Mouse (Mus musculus) CH12.LX (cell line): ENCODE data around the gene Slc25a23. TPM values are rescaled to one million over a fixed set of nuclear protein-coding genes. Genes with fewer than 3 reads are reported as not detected.

Experiments
- DNase-seq: peaks from one replicate; pipeline ENCODE4 v3.0.0-alpha.2; 2013; ENCODE audit errors: extremely low read depth
- H3K27ac ChIP-seq: 2 replicates; pipeline ENCODE4 v1.5.1; 2012; ENCODE audit warnings: low read depth, mild to moderate bottlenecking, control low read depth, moderate library complexity; ENCODE audit not compliant: insufficient read depth
- H3K27me3 ChIP-seq: replicated peaks from 2 replicates; pipeline ENCODE3; 2012; ENCODE audit warnings: inconsistent platforms
- H3K36me3 ChIP-seq, 2 experiments: replicated peaks in 1 of 2; 2 replicates each; pipeline versions ENCODE3 to v1.6.1; 2012; ENCODE audit warnings: inconsistent platforms in 1 of 2, low read length in 1 of 2, mild to moderate bottlenecking in 1 of 2, mixed read lengths in 1 of 2, moderate library complexity in 1 of 2; ENCODE audit not compliant: control insufficient read depth in 1 of 2, insufficient read depth in 1 of 2
- H3K4me1 ChIP-seq, 2 experiments: 2 replicates each; pipeline ENCODE4 v1.6.1; 2012; ENCODE audit warnings: inconsistent platforms in 1 of 2, moderate library complexity in 1 of 2; ENCODE audit not compliant: insufficient read depth in 2 of 2, control insufficient read depth in 1 of 2
- H3K4me2 ChIP-seq: 2 replicates; pipeline ENCODE4 v1.6.1; 2012; ENCODE audit warnings: low read depth, mild to moderate bottlenecking, control low read depth; ENCODE audit not compliant: poor library complexity, insufficient read depth, severe bottlenecking
- H3K4me3 ChIP-seq, 3 experiments: fragments of 150-350 bp in 1 of 3; sonication (generic) in 1 of 3; replicated peaks in 1 of 3; 2 replicates each; pipeline versions ENCODE3 to v1.5.1; 2011 to 2012; ENCODE audit warnings: low read depth in 2 of 3, low read length in 2 of 3, mild to moderate bottlenecking in 2 of 3, moderate library complexity in 2 of 3, control low read depth in 1 of 3, improper control_type of control experiment in 1 of 3, inconsistent platforms in 1 of 3, mixed read lengths in 1 of 3; ENCODE audit not compliant: poor library complexity in 1 of 3
- H3K79me2 ChIP-seq: replicated peaks from 2 replicates; pipeline ENCODE4 v1.6.1; 2012; ENCODE audit warnings: mild to moderate bottlenecking, moderate library complexity; ENCODE audit not compliant: control insufficient read depth, poor library complexity, insufficient read depth, severe bottlenecking; ENCODE audit errors: extremely low read depth
- H3K9ac ChIP-seq: 2 replicates; pipeline ENCODE4 v1.6.1; 2012; ENCODE audit warnings: low read depth, mild to moderate bottlenecking, control low read depth, moderate library complexity; ENCODE audit not compliant: insufficient read depth
- H3K9me3 ChIP-seq: replicated peaks from 2 replicates; pipeline ENCODE3; 2012; ENCODE audit warnings: low read length, inconsistent platforms, mixed read lengths
- BHLHE40 ChIP-seq: IDR thresholded peaks from 2 replicates; pipeline ENCODE4 v1.6.1; 2011; ENCODE audit warnings: mild to moderate bottlenecking, low read depth, low read length, improper control_type of control experiment
- CHD1 ChIP-seq: IDR thresholded peaks from 2 replicates; pipeline ENCODE4 v1.6.1; 2012; ENCODE audit warnings: low read depth, low read length, improper control_type of control experiment, inconsistent platforms
- CHD2 ChIP-seq: IDR thresholded peaks from 2 replicates; pipeline ENCODE4 v1.6.1; 2011; ENCODE audit warnings: low read length, improper control_type of control experiment
- CTCF ChIP-seq, 2 experiments: IDR thresholded peaks in 1 of 2; conservative IDR thresholded peaks in 1 of 2; 2 replicates each; pipeline ENCODE4 v1.5.1; 2011 to 2012; ENCODE audit warnings: low read depth in 2 of 2, low read length in 2 of 2, improper control_type of control experiment in 1 of 2, inconsistent platforms in 1 of 2, mild to moderate bottlenecking in 1 of 2, moderate library complexity in 1 of 2
- E2F4 ChIP-seq: IDR thresholded peaks from 2 replicates; pipeline ENCODE4 v1.6.1; 2011; ENCODE audit warnings: low read depth, low read length, improper control_type of control experiment; ENCODE audit not compliant: insufficient replicate concordance
- ELF1 ChIP-seq: IDR thresholded peaks from 2 replicates; pipeline ENCODE4 v1.6.1; 2014; ENCODE audit warnings: low read depth, mild to moderate bottlenecking, inconsistent platforms, low read length, improper control_type of control experiment
- EP300 ChIP-seq: IDR thresholded peaks from 2 replicates; pipeline ENCODE4 v1.6.1; 2011; ENCODE audit warnings: low read length, improper control_type of control experiment
- ETS1 ChIP-seq: conservative IDR thresholded peaks from 2 replicates; pipeline ENCODE4 v1.6.1; 2012; ENCODE audit warnings: low read depth, mild to moderate bottlenecking, inconsistent platforms, low read length, improper control_type of control experiment, moderate library complexity
- GABPA ChIP-seq: IDR thresholded peaks from 2 replicates; pipeline ENCODE4 v1.6.1; 2012; ENCODE audit warnings: low read depth, low read length, improper control_type of control experiment, inconsistent platforms; ENCODE audit not compliant: insufficient replicate concordance
- HCFC1 ChIP-seq: IDR thresholded peaks from 2 replicates; pipeline ENCODE4 v1.6.1; 2012; ENCODE audit warnings: low read depth, mild to moderate bottlenecking, inconsistent platforms, low read length, improper control_type of control experiment
- IRF4 ChIP-seq: IDR thresholded peaks from 2 replicates; pipeline ENCODE4 v1.6.1; 2014; ENCODE audit warnings: low read depth, mild to moderate bottlenecking, inconsistent platforms, low read length, improper control_type of control experiment
- JUN ChIP-seq: IDR thresholded peaks from 2 replicates; pipeline ENCODE4 v1.6.1; 2011; ENCODE audit warnings: low read depth, mild to moderate bottlenecking, low read length, improper control_type of control experiment, moderate library complexity; ENCODE audit not compliant: insufficient read depth
- JUND ChIP-seq: conservative IDR thresholded peaks from 2 replicates; pipeline ENCODE4 v1.6.1; 2011; ENCODE audit warnings: low read depth, low read length, improper control_type of control experiment
- KAT2A ChIP-seq: IDR thresholded peaks from 2 replicates; pipeline ENCODE4 v1.6.1; 2012; ENCODE audit warnings: low read length, improper control_type of control experiment, inconsistent platforms; ENCODE audit not compliant: insufficient replicate concordance
- MAFK ChIP-seq: IDR thresholded peaks from 2 replicates; pipeline ENCODE4 v1.6.1; 2011; ENCODE audit warnings: low read length, improper control_type of control experiment; ENCODE audit not compliant: insufficient replicate concordance
- MAX ChIP-seq: IDR thresholded peaks from 2 replicates; pipeline ENCODE4 v1.6.1; 2011; ENCODE audit warnings: low read length, improper control_type of control experiment
- MAZ ChIP-seq: IDR thresholded peaks from 2 replicates; pipeline ENCODE4 v1.6.1; 2012; ENCODE audit warnings: low read depth, mild to moderate bottlenecking, inconsistent platforms, low read length, improper control_type of control experiment, moderate library complexity
- MEF2A ChIP-seq: IDR thresholded peaks from 2 replicates; pipeline ENCODE4 v1.6.1; 2014; ENCODE audit warnings: low read depth, mild to moderate bottlenecking, inconsistent platforms, low read length, improper control_type of control experiment, borderline replicate concordance
- MXI1 ChIP-seq: IDR thresholded peaks from 2 replicates; pipeline ENCODE4 v1.6.1; 2011; ENCODE audit warnings: mild to moderate bottlenecking, low read depth, low read length, improper control_type of control experiment
- MYC ChIP-seq: IDR thresholded peaks from 2 replicates; pipeline ENCODE4 v1.6.1; 2011; ENCODE audit warnings: low read depth, mild to moderate bottlenecking, improper control_type of control experiment, low read length
- NELFE ChIP-seq: IDR thresholded peaks from 2 replicates; pipeline ENCODE4 v1.6.1; 2011; ENCODE audit warnings: low read depth, low read length, improper control_type of control experiment
- NRF1 ChIP-seq: IDR thresholded peaks from 2 replicates; pipeline ENCODE4 v1.6.1; 2014; ENCODE audit warnings: low read depth, mild to moderate bottlenecking, inconsistent platforms, low read length, improper control_type of control experiment, moderate library complexity
- PAX5 ChIP-seq: IDR thresholded peaks from 2 replicates; pipeline ENCODE4 v1.6.1; 2012; ENCODE audit warnings: low read length, inconsistent platforms, mixed read lengths
- POLR2A ChIP-seq: IDR thresholded peaks from 2 replicates; pipeline ENCODE4 v1.6.1; 2011; ENCODE audit warnings: low read depth, mild to moderate bottlenecking, improper control_type of control experiment, low read length
- POLR2AphosphoS2 ChIP-seq: IDR thresholded peaks from 2 replicates; pipeline ENCODE4 v1.6.1; 2011; ENCODE audit warnings: low read depth, low read length, improper control_type of control experiment
- RAD21 ChIP-seq: IDR thresholded peaks from 2 replicates; pipeline ENCODE4 v1.6.1; 2011; ENCODE audit warnings: low read depth, mild to moderate bottlenecking, low read length, improper control_type of control experiment, moderate library complexity
- RCOR1 ChIP-seq: conservative IDR thresholded peaks from 2 replicates; pipeline ENCODE4 v1.6.1; 2012; ENCODE audit warnings: low read depth, mild to moderate bottlenecking, inconsistent platforms, low read length, improper control_type of control experiment
- SIN3A ChIP-seq: IDR thresholded peaks from 2 replicates; pipeline ENCODE4 v1.6.1; 2012; ENCODE audit warnings: low read length, improper control_type of control experiment, inconsistent platforms
- SMC3 ChIP-seq: IDR thresholded peaks from 2 replicates; pipeline ENCODE4 v1.6.1; 2011; ENCODE audit warnings: low read depth, low read length, improper control_type of control experiment
- TBP ChIP-seq: conservative IDR thresholded peaks from 2 replicates; pipeline ENCODE4 v1.6.1; 2011; ENCODE audit warnings: low read depth, low read length, improper control_type of control experiment
- TCF12 ChIP-seq: IDR thresholded peaks from 2 replicates; pipeline ENCODE4 v1.6.1; 2014; ENCODE audit warnings: low read depth, mild to moderate bottlenecking, inconsistent platforms, low read length, improper control_type of control experiment
- UBTF ChIP-seq: IDR thresholded peaks from 2 replicates; pipeline ENCODE4 v1.6.1; 2012; ENCODE audit warnings: low read depth, mild to moderate bottlenecking, inconsistent platforms, low read length, improper control_type of control experiment, moderate library complexity
- USF1 ChIP-seq: IDR thresholded peaks from 2 replicates; pipeline ENCODE4 v1.6.1; 2014; ENCODE audit warnings: low read depth, mild to moderate bottlenecking, inconsistent platforms, low read length, improper control_type of control experiment
- USF2 ChIP-seq: conservative IDR thresholded peaks from 2 replicates; pipeline ENCODE4 v1.6.1; 2011; ENCODE audit warnings: low read depth, low read length, improper control_type of control experiment
- ZC3H11A ChIP-seq: IDR thresholded peaks from 2 replicates; pipeline ENCODE4 v1.6.1; 2012; ENCODE audit warnings: low read depth, mild to moderate bottlenecking, inconsistent platforms, low read length, improper control_type of control experiment
- ZKSCAN1 ChIP-seq: IDR thresholded peaks from 2 replicates; pipeline ENCODE4 v1.6.1; 2012; ENCODE audit warnings: low read depth, inconsistent platforms, low read length, improper control_type of control experiment, borderline replicate concordance
- ZMIZ1 ChIP-seq: IDR thresholded peaks from 2 replicates; pipeline ENCODE4 v1.6.1; 2012; ENCODE audit warnings: low read depth, mild to moderate bottlenecking, inconsistent platforms, low read length, improper control_type of control experiment
- ZNF384 ChIP-seq: IDR thresholded peaks from 2 replicates; pipeline ENCODE4 v1.6.1; 2012; ENCODE audit warnings: low read depth, low read length, improper control_type of control experiment, inconsistent platforms
- dilution Hi-C: fragments of 300-500 bp; cut with MboI; formaldehyde crosslinking; loops from 2 replicates; pipeline ENCODE4 v1.14.3; 2020; ENCODE audit warnings: low sequenced_read_pairs; ENCODE audit not compliant: extremely low pct_unique_long_range_greater_than_20kb, extremely low pct_ligation_motif_present
- in situ Hi-C: fragments of 300-500 bp; cut with MboI; formaldehyde crosslinking; loops from 3 replicates; pipeline ENCODE4 v1.14.3; 2019; ENCODE audit warnings: low sequenced_read_pairs, low pct_ligation_motif_present, low pct_unique_long_range_greater_than_20kb, mixed read lengths
- polyA plus RNA-seq: library from polyadenylated mRNA; unstranded; fragments of >175 nt; gene quantifications from 2 replicates; pipeline ENCODE4 v1.2.1, GENCODE M21; 2012; ENCODE audit warnings: low read depth; ENCODE audit not compliant: insufficient read length
- total RNA-seq, 2 experiments: library from RNA; depleted of rRNA; stranded (reverse); fragments of 300-350 nt in 1 of 2; fragments of >200 nt in 1 of 2; gene quantifications; 2 replicates each; pipeline ENCODE4 v1.2.3; 2012 to 2014

Slc25a23 gene
- total and polyA plus RNA-seq, 3 experiments: 2.2 to 13.8 (median 6.9) TPM

DNA sequence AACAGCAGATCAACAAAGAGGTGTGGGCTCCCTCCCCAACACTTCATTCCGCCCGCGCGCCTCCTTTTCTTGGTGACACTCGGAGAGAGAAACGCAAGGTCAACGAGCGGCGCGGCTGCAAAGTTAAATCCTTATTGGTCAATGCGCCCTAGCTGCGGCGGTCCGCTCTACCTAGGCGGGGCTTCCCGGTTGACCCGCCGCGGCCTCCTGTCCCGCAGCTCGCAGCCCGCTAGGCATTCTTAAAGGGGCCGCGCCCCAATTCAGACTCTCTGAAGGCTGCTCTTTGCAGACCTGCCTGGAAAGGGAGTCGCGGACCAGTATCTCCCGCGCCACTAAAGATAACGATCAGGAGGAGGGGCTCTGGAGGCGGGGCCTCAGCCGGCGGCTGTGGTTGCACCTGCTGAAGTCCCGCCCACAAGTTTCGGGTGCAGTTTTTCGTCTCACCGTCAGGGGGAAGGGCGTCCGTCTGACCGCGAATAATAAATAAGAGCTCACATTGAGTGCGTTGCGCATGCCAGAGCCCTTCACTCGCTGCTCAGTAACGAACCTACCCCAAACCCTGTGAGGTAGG is 653 bp upstream of the Slc25a23 start:
- Histone ChIP-seq H3K4me1 (peaks cover 9 to 26% of the 10 kb centered on the region in 2 experiments), H3K79me2 (no peaks in the 10 kb centered on the region), H3K9me3 (no peaks in the 10 kb centered on the region), H3K27ac (0 out of 2 replicates have a peak overlapping the region, but pooled peaks have one; percentile 53), H3K4me2 (peak overlapping the region; percentile 52), H3K36me3 (peaks cover 5 to 25% of the 10 kb centered on the region in 2 experiments), H3K4me3 (peak overlapping the region; percentile 70 to 88 (median 87)), H3K9ac (peak overlapping the region; percentile 92), H3K27me3 (no peaks in the 10 kb centered on the region)
- dilution Hi-C loops (no loop called here), in situ Hi-C loops (no loop called here)
- TF ChIP-seq USF2 (no peak), JUN (no peak), UBTF (no peak), EP300 (no peak), MEF2A (peak; percentile 55; the same call in 1 of the 2 replicates), KAT2A (no peak), GABPA (no peak), MYC (0 out of 2 replicates have a peak, but pooled peaks have one; percentile 26), CHD2 (0 out of 2 replicates have a peak, but pooled peaks have one; percentile 24), ZKSCAN1 (no peak), MAFK (0 out of 2 replicates have a peak, but pooled peaks have one; percentile 17), POLR2A (0 out of 2 replicates have a peak, but pooled peaks have one; percentile 44), BHLHE40 (peak; percentile 56; the same call in 1 of the 2 replicates), TCF12 (peak; percentile 65), SIN3A (peak; percentile 72; the same call in 1 of the 2 replicates), RCOR1 (0 out of 2 replicates have a peak, but pooled peaks have one; percentile 41), MAZ (peak; percentile 64; the same call in 1 of the 2 replicates), ETS1 (no peak; the same call in 1 of the 2 replicates), ZC3H11A (no peak), PAX5 (no peak), TBP (0 out of 2 replicates have a peak, but pooled peaks have one; percentile 29), CTCF (conservative IDR thresholded peaks at IDR 0.05 in 1 of 2, IDR thresholded peaks at IDR 0.05 in 1 of 2; ENCODE audit: low read depth in 2 of 2, low read length in 2 of 2) (peak in 1 of 2 experiments; percentile 75; a peak in 2 of 4 replicates), ZNF384 (no peak), IRF4 (peak; percentile 84), HCFC1 (peak; percentile 34; the same call in 1 of the 2 replicates), MAX (no peak; the same call in 1 of the 2 replicates), MXI1 (peak; percentile 41; the same call in 1 of the 2 replicates), E2F4 (peak; percentile 68; the same call in 1 of the 2 replicates), ELF1 (peak; percentile 51; the same call in 1 of the 2 replicates), NRF1 (peak; percentile 86), CHD1 (no peak), ZMIZ1 (no peak), JUND (no peak), USF1 (no peak), SMC3 (peak; percentile 62), POLR2AphosphoS2 (no peak), RAD21 (peak; percentile 58), NELFE (peak; percentile 39; the same call in 1 of the 2 replicates)
- peak; percentile 96 for DNase-seq
